Mouse (Mus musculus): ENCODE results near the gene Nipal1. TPM values are rescaled to one million over a fixed set of nuclear protein-coding genes. Genes with fewer than 3 reads are reported as not detected.

The Nipal1 gene
- polyA plus RNA-seq, 1 experiment from 2014 or later = 0.51 TPM

- 0 out of 2 replicates have a peak, but pooled peaks cover 6% of the 10 kb centered on the region for H3K4me1 ChIP-seq
- H3K36me3 ChIP-seq = no peaks in the 10 kb centered on the region
- H3K27me3 ChIP-seq (ENCODE audit: low read depth, poor library complexity, severe bottlenecking) = no peaks in the 10 kb centered on the region
- H3K4me3 ChIP-seq = no peak overlapping the region
- peaks cover 6% of the 10 kb centered on the region; the same call in 1 of the 2 replicates for H3K9me3 ChIP-seq (replicated peaks)
- no peak overlapping the region for H3K27ac ChIP-seq (replicated peaks)
- DNase-seq (ENCODE audit: low spot score) = no peak
- 92% methylated on average over 13 of the region's 13 CpGs for WGBS
These were observed 61.9 kb downstream of the Nipal1 start for GRCm38 (mm10) chr5:72709451-72709850.

GRCm38 (mm10) chr5:72709976-72710375 is 62.4 kb downstream of the Nipal1 start:
- Histone ChIP-seq H3K27me3 (ENCODE audit: low read depth, poor library complexity, severe bottlenecking) (no peaks in the 10 kb centered on the region), H3K9me3 (replicated peaks) (0 out of 2 replicates have a peak, but pooled peaks cover 6% of the 10 kb centered on the region), H3K27ac (replicated peaks) (no peak overlapping the region), H3K36me3 (no peaks in the 10 kb centered on the region), H3K4me3 (no peak overlapping the region), H3K4me1 (0 out of 2 replicates have a peak, but pooled peaks cover 6% of the 10 kb centered on the region)
- no peak for DNase-seq (ENCODE audit: low spot score)
- 93% methylated on average over 9 of the region's 9 CpGs for WGBS

- Histone ChIP-seq H3K9me3 (replicated peaks) (no peaks in the 10 kb centered on the region), H3K4me1 (0 out of 2 replicates have a peak, but pooled peaks cover 6% of the 10 kb centered on the region), H3K36me3 (no peaks in the 10 kb centered on the region), H3K27me3 (ENCODE audit: low read depth, poor library complexity, severe bottlenecking) (no peaks in the 10 kb centered on the region), H3K4me3 (no peak overlapping the region), H3K27ac (replicated peaks) (no peak overlapping the region)
- WGBS = 32% methylated on average over 4 of the region's 4 CpGs
- peak; percentile 51 for DNase-seq (ENCODE audit: low spot score)
These were observed 63.1 kb downstream of the Nipal1 start for GRCm38 (mm10) chr5:72710572-72711278.

- 62% methylated on average over 7 of the region's 7 CpGs for WGBS
- no peak for DNase-seq (ENCODE audit: low spot score)
- no peaks in the 10 kb centered on the region for H3K36me3 ChIP-seq
- H3K27ac ChIP-seq (replicated peaks) = no peak overlapping the region
- no peaks in the 10 kb centered on the region for H3K27me3 ChIP-seq (ENCODE audit: low read depth, poor library complexity, severe bottlenecking)
- no peak overlapping the region for H3K4me3 ChIP-seq
- H3K4me1 ChIP-seq = no peaks in the 10 kb centered on the region
- no peaks in the 10 kb centered on the region for H3K9me3 ChIP-seq (replicated peaks)
These were observed 73.0 kb downstream of the Nipal1 start for GRCm38 (mm10) chr5:72720587-72720986.

Other genes with a start within 250 kb of the Nipal1 start
- gene Corin, start 143.3 kb upstream of the Nipal1 start, polyA plus RNA-seq (2016; fragmentation: Nextera tagmentation; extraction: Ambion mirVana) = 5.0 and 5.7 TPM in 2 replicates
- gene Nfxl1, start 88.1 kb upstream of the Nipal1 start, polyA plus RNA-seq (2016; fragmentation: Nextera tagmentation; extraction: Ambion mirVana) = 17.8 and 20.4 TPM in 2 replicates
- 0.54 and 1.2 TPM in 2 replicates for gene Zar1, start 66.5 kb upstream of the Nipal1 start, polyA plus RNA-seq (2016; fragmentation: Nextera tagmentation; extraction: Ambion mirVana)
- gene Gm5868, start 60.2 kb upstream of the Nipal1 start, polyA plus RNA-seq (2016; fragmentation: Nextera tagmentation; extraction: Ambion mirVana) = 3.7 and 6.3 TPM in 2 replicates
- not detected in 2 replicates for gene Cnga1, start 3.5 kb upstream of the Nipal1 start, polyA plus RNA-seq (2016; fragmentation: Nextera tagmentation; extraction: Ambion mirVana)
- gene Txk, start 105.0 kb downstream of the Nipal1 start, polyA plus RNA-seq (2016; fragmentation: Nextera tagmentation; extraction: Ambion mirVana) = 0.06 TPM in 1 of 2 replicates, not detected in the other
- 3.2 and 4.6 TPM in 2 replicates for gene Tec, start 220.7 kb downstream of the Nipal1 start, polyA plus RNA-seq (2016; fragmentation: Nextera tagmentation; extraction: Ambion mirVana)

Data from midbrain, embryonic 10.5 days (tissue).